Mouse (Mus musculus) liver, postnatal 0 days (tissue): ENCODE data around the gene Cdkl2.

Experiments used
- CTCF ChIP-seq: sonication (generic); IDR thresholded peaks from 2 replicates; pipeline ENCODE4 v1.5.1; 2016; ENCODE audit warnings: antibody characterized with exemption, low read depth
- EP300 ChIP-seq: IDR thresholded peaks from 2 replicates; pipeline ENCODE4 v1.6.1; 2016; ENCODE audit warnings: antibody characterized with exemption, low read depth, mild to moderate bottlenecking

DNA sequence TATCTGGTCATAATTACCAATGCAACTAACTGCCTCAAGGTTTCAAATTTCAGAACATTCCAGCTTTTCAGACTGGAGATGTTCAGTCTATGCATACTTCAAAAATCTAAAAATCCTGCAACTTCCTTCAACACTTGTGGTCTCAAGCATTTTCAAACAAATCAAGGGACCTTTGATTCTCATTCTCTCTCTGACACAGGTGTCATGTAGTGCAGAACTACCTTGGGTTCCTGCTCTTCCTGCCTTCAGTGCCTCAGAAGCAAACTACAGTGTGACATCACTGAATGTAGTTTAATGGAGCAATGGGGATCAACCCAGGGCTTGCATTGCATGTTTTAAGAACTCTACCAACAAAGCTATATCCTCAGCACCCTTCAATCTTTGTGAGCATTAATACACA is 35.1 kb upstream of the Cdkl2 start:
- TF ChIP-seq CTCF (no peak), EP300 (no peak)
